ENCODE assay signal across 21 mouse cellular contexts in the genomic region with DNA sequence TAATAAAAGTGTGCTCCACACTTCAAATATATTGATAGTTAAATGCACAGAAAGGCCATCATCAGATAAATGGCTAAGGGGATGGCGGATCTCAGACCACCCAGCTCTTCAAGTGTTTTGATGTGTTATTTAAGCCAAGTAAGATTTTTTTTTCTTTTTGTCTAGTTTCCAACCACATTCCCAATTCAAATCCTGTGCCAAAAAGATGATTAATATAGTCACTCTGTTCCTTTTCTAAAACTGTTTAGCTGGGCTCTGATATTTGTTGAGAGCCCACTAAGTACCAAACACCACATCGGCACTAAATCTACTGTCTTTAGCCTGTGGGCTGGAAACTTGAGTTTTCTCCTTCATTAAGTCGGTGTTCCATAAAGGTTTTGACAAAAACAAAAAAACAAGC. TPM values are rescaled to one million over a fixed set of nuclear protein-coding genes. Genes with fewer than 3 reads are reported as not detected.
DNase-seq lines count a peak whose midpoint lies in the region; ATAC-seq and TF ChIP-seq lines count a peak whose summit lies in the region.
"Had no signal": no experiment of that assay in that cellular context is flagged by ENCODE, and none has a peak within 500 bp of the region (broad histone marks: within the 10 kb centered on the region; RNA-seq: fewer than 3 reads in every experiment).

No protein-coding gene starts in this region.

- no peaks in the 10 kb centered on the region for H3K9me3 ChIP-seq in lung, embryonic 16.5 days (ENCODE audit: control insufficient read depth, low read length)
- H3K9me3 ChIP-seq in stomach, embryonic 16.5 days (replicated peaks; ENCODE audit: control insufficient read depth, low read length), result no peaks in the 10 kb centered on the region
- H3K9me3 ChIP-seq: heart, embryonic 15.5 days; limb, embryonic 13.5 days; liver, embryonic 12.5 days; midbrain, embryonic 12.5 days had no signal

- no peak overlapping the region for H3K4me2 ChIP-seq in lung, embryonic 16.5 days (ENCODE audit: low read depth, low read length)
- H3K4me2 ChIP-seq in stomach, embryonic 16.5 days (ENCODE audit: low read depth, low read length), result 0 out of 2 replicates have a peak overlapping the region, but pooled peaks have one; percentile 9
- H3K4me2 ChIP-seq: heart, embryonic 15.5 days; limb, embryonic 13.5 days; liver, embryonic 12.5 days; midbrain, embryonic 12.5 days had no signal

- no peaks in the 10 kb centered on the region for H3K36me3 ChIP-seq in kidney, adult 2 months (ENCODE audit: control insufficient read depth, insufficient read depth, low read length)
- H3K36me3 ChIP-seq in lung, embryonic 16.5 days (ENCODE audit: control insufficient read depth, insufficient read depth, low read length), result no peaks in the 10 kb centered on the region
- H3K36me3 ChIP-seq in stomach, embryonic 16.5 days (ENCODE audit: control insufficient read depth, insufficient read depth, low read length), result no peaks in the 10 kb centered on the region
- H3K36me3 ChIP-seq: heart, embryonic 15.5 days; midbrain, embryonic 12.5 days had no signal

- no peak overlapping the region; the same call in 1 of the 2 replicates for H3K9ac ChIP-seq in lung, embryonic 16.5 days (ENCODE audit: low read length)
- H3K9ac ChIP-seq in stomach, embryonic 16.5 days (ENCODE audit: low read length), result no peak overlapping the region
- H3K9ac ChIP-seq: forebrain, postnatal 0 days; heart, embryonic 15.5 days; limb, embryonic 13.5 days; liver, embryonic 12.5 days; midbrain, embryonic 12.5 days had no signal

- no peak for TF ChIP-seq CTCF in kidney, adult 2 months (conservative IDR thresholded peaks at IDR 0.05; ENCODE audit: insufficient read depth, insufficient read length, low read depth, low read length)
- TF ChIP-seq CTCF in brain, embryonic 14.5 days (IDR thresholded peaks at IDR 0.05; ENCODE audit: borderline replicate concordance, extremely low read depth, insufficient read depth, insufficient read length), result no peak

- no peak for DNase-seq in kidney, adult 2 months
- DNase-seq in kidney, adult 18-20 months, result no peak
- DNase-seq in lung, postnatal 25 days (ENCODE audit: low spot score), result no peak
- DNase-seq in brain, embryonic 14.5 days (ENCODE audit: low read depth), result peak; percentile 27
- DNase-seq in left cerebral cortex, adult 11 months (ENCODE audit: low spot score), result no peak
- DNase-seq: adrenal gland, postnatal 14 days; cerebellum, adult 11 months; cerebellum, adult 9-11 months; forebrain, postnatal 0 days; heart, postnatal 4 days; kidney, postnatal 14 days; lung, adult 18-20 months; thymus, postnatal 25 days had no signal

- 76% methylated on average over 3 of the region's 3 CpGs for WGBS in kidney, adult 2 months
- 51% methylated on average over 3 of the region's 3 CpGs for WGBS in lung, embryonic 16.5 days
- WGBS in stomach, embryonic 16.5 days, result 53% methylated on average over 3 of the region's 3 CpGs

- H3K27ac ChIP-seq in kidney, adult 2 months (ENCODE audit: insufficient read depth, low read depth, low read length), result peak overlapping the region; percentile 78
- H3K27ac ChIP-seq in lung, embryonic 16.5 days (ENCODE audit: low read length), result peak overlapping the region; percentile 38; the same call in 1 of the 2 replicates
- H3K27ac ChIP-seq in stomach, embryonic 16.5 days (ENCODE audit: low read length), result peak overlapping the region; percentile 29; the same call in 1 of the 2 replicates
- H3K27ac ChIP-seq: heart, embryonic 15.5 days; limb, embryonic 13.5 days; liver, embryonic 12.5 days; midbrain, embryonic 12.5 days had no signal

- ATAC-seq in lung, embryonic 16.5 days (ENCODE audit: low read depth), result peak; percentile 20; the same call in 1 of the 2 replicates
- no peak for ATAC-seq in stomach, embryonic 16.5 days (ENCODE audit: insufficient read depth, low FRiP score)
- ATAC-seq: forebrain, postnatal 0 days; hindbrain, embryonic 16.5 days; intestine, postnatal 0 days; liver, embryonic 12.5 days had no signal

- H3K27me3 ChIP-seq in kidney, adult 2 months (replicated peaks; ENCODE audit: control insufficient read depth, insufficient read depth, low read length), result no peaks in the 10 kb centered on the region
- H3K27me3 ChIP-seq in lung, embryonic 16.5 days (ENCODE audit: control insufficient read depth, insufficient read depth, low read depth, low read length), result no peaks in the 10 kb centered on the region
- H3K27me3 ChIP-seq in stomach, embryonic 16.5 days (ENCODE audit: control insufficient read depth, insufficient read depth, low read length), result no peaks in the 10 kb centered on the region
- H3K27me3 ChIP-seq: heart, embryonic 15.5 days; limb, embryonic 13.5 days; liver, embryonic 12.5 days; midbrain, embryonic 12.5 days had no signal

- TF ChIP-seq POLR2A in kidney, adult 2 months (IDR thresholded peaks at IDR 0.05; ENCODE audit: low read depth, low read length), result no peak
- no peak for TF ChIP-seq POLR2A in brain, embryonic 14.5 days (IDR thresholded peaks at IDR 0.05; ENCODE audit: borderline replicate concordance, extremely low read depth, insufficient read depth, insufficient read length, poor library complexity, severe bottlenecking)

- H3K4me3 ChIP-seq in kidney, adult 2 months (ENCODE audit: insufficient read depth, low read depth, low read length), result no peak overlapping the region
- no peak overlapping the region for H3K4me3 ChIP-seq in lung, embryonic 16.5 days (ENCODE audit: low read length)
- no peak overlapping the region for H3K4me3 ChIP-seq in stomach, embryonic 16.5 days (replicated peaks; ENCODE audit: low read length)
- H3K4me3 ChIP-seq: heart, embryonic 15.5 days; limb, embryonic 13.5 days; liver, embryonic 12.5 days; midbrain, embryonic 12.5 days had no signal

- peaks cover 17% of the 10 kb centered on the region for H3K4me1 ChIP-seq in kidney, adult 2 months (ENCODE audit: control insufficient read depth, insufficient read depth, low read length)
- H3K4me1 ChIP-seq in lung, embryonic 16.5 days (replicated peaks; ENCODE audit: control insufficient read depth, insufficient read depth, low read length), result peaks cover 8% of the 10 kb centered on the region; the same call in 1 of the 2 replicates
- peaks cover 12% of the 10 kb centered on the region for H3K4me1 ChIP-seq in stomach, embryonic 16.5 days (ENCODE audit: control insufficient read depth, insufficient read depth, low read length)

RNA-seq across cellular contexts. Expression of gene Cbx5, which starts 12.6 kb away (rescaled TPM):
- polyA plus RNA-seq in kidney, adult 2 months (2012; rRNA removed), result 18.8 and 26.9 TPM in 2 replicates
- polyA plus RNA-seq in lung, embryonic 16.5 days (2015; fragmentation: Nextera tagmentation; extraction: Ambion mirVana), result 99.2 and 102 TPM in 2 replicates
- polyA plus RNA-seq in brain, embryonic 14.5 days (2012; rRNA removed), result 101 and 118 TPM in 2 replicates
- polyA plus RNA-seq in stomach, embryonic 16.5 days (2015; fragmentation: Nextera tagmentation; extraction: Ambion mirVana), result 88.3 and 91.8 TPM in 2 replicates

RNA-seq across cellular contexts. Expression of gene Hnrnpa1, which starts 13.2 kb away (rescaled TPM):
- polyA plus RNA-seq in kidney, adult 2 months (2012; rRNA removed), result 50.0 and 69.3 TPM in 2 replicates
- 728 and 785 TPM in 2 replicates for polyA plus RNA-seq in lung, embryonic 16.5 days (2015; fragmentation: Nextera tagmentation; extraction: Ambion mirVana)
- polyA plus RNA-seq in brain, embryonic 14.5 days (2012; rRNA removed), result 976 and 1,085 TPM in 2 replicates
- 525 and 529 TPM in 2 replicates for polyA plus RNA-seq in stomach, embryonic 16.5 days (2015; fragmentation: Nextera tagmentation; extraction: Ambion mirVana)

RNA-seq across cellular contexts. Expression of gene Nfe2, which starts 31.2 kb away (rescaled TPM):
- polyA plus RNA-seq in kidney, adult 2 months (2012; rRNA removed), result 0.58 and 1.0 TPM in 2 replicates
- 4.3 and 6.9 TPM in 2 replicates for polyA plus RNA-seq in lung, embryonic 16.5 days (2015; fragmentation: Nextera tagmentation; extraction: Ambion mirVana)
- 0.53 and 1.2 TPM in 2 replicates for polyA plus RNA-seq in brain, embryonic 14.5 days (2012; rRNA removed)
- polyA plus RNA-seq in stomach, embryonic 16.5 days (2015; fragmentation: Nextera tagmentation; extraction: Ambion mirVana), result 8.7 and 11.1 TPM in 2 replicates

RNA-seq across cellular contexts. Expression of gene Copz1, which starts 45.5 kb away (rescaled TPM):
- 138 TPM in 2 replicates for polyA plus RNA-seq in kidney, adult 2 months (2012; rRNA removed)
- 282 and 290 TPM in 2 replicates for polyA plus RNA-seq in lung, embryonic 16.5 days (2015; fragmentation: Nextera tagmentation; extraction: Ambion mirVana)
- polyA plus RNA-seq in brain, embryonic 14.5 days (2012; rRNA removed), result 165 and 192 TPM in 2 replicates
- 265 and 272 TPM in 2 replicates for polyA plus RNA-seq in stomach, embryonic 16.5 days (2015; fragmentation: Nextera tagmentation; extraction: Ambion mirVana)
